Comparison of ENCODE assay signal across 23 mouse cellular contexts in the genomic region with DNA sequence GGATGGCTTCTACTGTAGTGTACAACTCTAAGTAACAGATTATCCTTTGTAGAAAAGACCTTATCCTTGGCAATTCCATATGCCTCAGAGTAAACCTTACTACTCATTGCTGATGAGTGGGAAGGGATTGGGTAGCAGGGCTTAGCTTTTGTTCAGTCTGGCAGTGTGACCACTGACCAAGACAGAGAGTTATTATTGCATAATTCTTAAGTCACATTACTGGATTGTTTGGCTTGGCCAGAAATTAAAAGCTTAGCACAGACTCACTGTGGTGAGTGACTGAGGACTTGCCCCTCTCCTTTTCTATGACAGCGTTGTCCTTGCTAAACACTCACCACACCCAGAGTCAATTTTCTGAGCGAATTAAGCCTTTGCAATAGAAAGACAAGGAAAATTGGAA.
DNase-seq lines count a peak whose midpoint lies in the region; ATAC-seq and TF ChIP-seq lines count a peak whose summit lies in the region.
"Had no signal": no experiment of that assay in that cellular context is flagged by ENCODE, and none has a peak within 500 bp of the region (broad histone marks: within the 10 kb centered on the region; RNA-seq: fewer than 3 reads in every experiment).

No protein-coding gene starts in this region.

- H3K27ac ChIP-seq in heart, embryonic 11.5 days (ENCODE audit: low read depth, low read length) = no peak overlapping the region
- no peak overlapping the region for H3K27ac ChIP-seq in lung, postnatal 0 days (ENCODE audit: low read length)
- no peak overlapping the region for H3K27ac ChIP-seq in hindbrain, embryonic 11.5 days (ENCODE audit: low read depth, low read length)
- H3K27ac ChIP-seq: embryonic facial prominence, embryonic 10.5 days; heart, embryonic 15.5 days; hindbrain, embryonic 10.5 days; hindbrain, postnatal 0 days; limb, embryonic 15.5 days; neural tube, embryonic 13.5 days had no signal

- no peaks in the 10 kb centered on the region for H3K27me3 ChIP-seq in heart, embryonic 11.5 days (ENCODE audit: control insufficient read depth, insufficient read depth, low read length)
- no peaks in the 10 kb centered on the region for H3K27me3 ChIP-seq in lung, postnatal 0 days (replicated peaks; ENCODE audit: insufficient read depth, low read length)
- H3K27me3 ChIP-seq in hindbrain, embryonic 11.5 days (ENCODE audit: control insufficient read depth, insufficient read depth, low read length) = no peaks in the 10 kb centered on the region
- H3K27me3 ChIP-seq: heart, embryonic 15.5 days; limb, embryonic 15.5 days; neural tube, embryonic 13.5 days had no signal

- no peak overlapping the region for H3K4me2 ChIP-seq in heart, embryonic 11.5 days
- no peak overlapping the region for H3K4me2 ChIP-seq in lung, postnatal 0 days (replicated peaks; ENCODE audit: low read depth, low read length)
- no peak overlapping the region for H3K4me2 ChIP-seq in hindbrain, embryonic 11.5 days (replicated peaks; ENCODE audit: low read depth, low read length)
- H3K4me2 ChIP-seq: heart, embryonic 15.5 days; limb, embryonic 15.5 days; neural tube, embryonic 13.5 days had no signal

- H3K9me3 ChIP-seq in heart, embryonic 11.5 days (replicated peaks; ENCODE audit: control insufficient read depth, low read length) = peaks cover 4% of the 10 kb centered on the region; the same call in 1 of the 2 replicates
- no peaks in the 10 kb centered on the region for H3K9me3 ChIP-seq in lung, postnatal 0 days (ENCODE audit: low read length)
- H3K9me3 ChIP-seq in hindbrain, embryonic 11.5 days (ENCODE audit: control insufficient read depth, low read length) = no peaks in the 10 kb centered on the region
- H3K9me3 ChIP-seq: heart, embryonic 15.5 days; limb, embryonic 15.5 days; neural tube, embryonic 13.5 days had no signal

- peak; percentile 38 for DNase-seq in heart, adult 8-10 months (ENCODE audit: low spot score)
- DNase-seq in lung, postnatal 36 days = peak; percentile 16
- DNase-seq in lung, postnatal 0 days (ENCODE audit: low spot score) = no peak
- peak; percentile 63 for DNase-seq in fat pad, adult 2 months (ENCODE audit: extremely low read depth, low read depth, low spot score)
- DNase-seq in urinary bladder, postnatal 25 days (ENCODE audit: low spot score) = no peak
- no peak for DNase-seq in hindbrain, embryonic 11.5 days (ENCODE audit: low spot score)
- DNase-seq: cerebellum, adult 11-12 months; cerebellum, postnatal 10 days; forebrain, postnatal 0 days; gastrocnemius, postnatal 36 days; kidney, adult 11 months; layer of hippocampus, adult 9-11 months; left cerebral cortex, postnatal 4 days; lung, postnatal 4 days; midbrain, embryonic 14.5 days; thymus, postnatal 14 days had no signal

- H3K9ac ChIP-seq in heart, embryonic 11.5 days (ENCODE audit: low read depth, low read length) = no peak overlapping the region
- no peak overlapping the region for H3K9ac ChIP-seq in lung, postnatal 0 days (replicated peaks; ENCODE audit: low read depth)
- no peak overlapping the region for H3K9ac ChIP-seq in hindbrain, embryonic 11.5 days (ENCODE audit: low read depth, low read length)
- H3K9ac ChIP-seq: forebrain, postnatal 0 days; heart, embryonic 15.5 days; limb, embryonic 15.5 days; neural tube, embryonic 13.5 days had no signal

- no peak for TF ChIP-seq CTCF in lung, postnatal 0 days (IDR thresholded peaks at IDR 0.05)

- no peak for TF ChIP-seq EP300 in lung, postnatal 0 days (IDR thresholded peaks at IDR 0.05)

- H3K4me1 ChIP-seq in heart, embryonic 11.5 days (ENCODE audit: control insufficient read depth, insufficient read depth, low read length) = no peaks in the 10 kb centered on the region
- H3K4me1 ChIP-seq in lung, postnatal 0 days (ENCODE audit: insufficient read depth, low read depth, low read length) = 0 out of 2 replicates have a peak, but pooled peaks cover 3% of the 10 kb centered on the region
- H3K4me1 ChIP-seq in hindbrain, embryonic 11.5 days (replicated peaks; ENCODE audit: control insufficient read depth, insufficient read depth, low read length) = no peaks in the 10 kb centered on the region
- H3K4me1 ChIP-seq: heart, embryonic 15.5 days; hindbrain, embryonic 10.5 days; neural tube, embryonic 13.5 days had no signal

- H3K4me3 ChIP-seq in heart, embryonic 11.5 days (ENCODE audit: low read depth, low read length) = no peak overlapping the region
- no peak overlapping the region for H3K4me3 ChIP-seq in lung, postnatal 0 days (ENCODE audit: low read depth, low read length)
- no peak overlapping the region for H3K4me3 ChIP-seq in hindbrain, embryonic 11.5 days (ENCODE audit: low read depth, low read length)
- H3K4me3 ChIP-seq: embryonic facial prominence, embryonic 10.5 days; heart, embryonic 15.5 days; hindbrain, embryonic 10.5 days; limb, embryonic 15.5 days; neural tube, embryonic 13.5 days had no signal

- H3K36me3 ChIP-seq in heart, embryonic 11.5 days (ENCODE audit: control insufficient read depth, insufficient read depth, low read length) = no peaks in the 10 kb centered on the region
- H3K36me3 ChIP-seq in lung, postnatal 0 days (ENCODE audit: insufficient read depth, low read length) = no peaks in the 10 kb centered on the region
- no peaks in the 10 kb centered on the region for H3K36me3 ChIP-seq in hindbrain, embryonic 11.5 days (ENCODE audit: control insufficient read depth, insufficient read depth, low read length)
- H3K36me3 ChIP-seq: embryonic facial prominence, embryonic 10.5 days; heart, embryonic 15.5 days; hindbrain, embryonic 10.5 days; limb, embryonic 15.5 days; neural tube, embryonic 13.5 days had no signal

- ATAC-seq in heart, embryonic 11.5 days (replicated peaks; ENCODE audit: insufficient number of reproducible peaks, low FRiP score, low TSS enrichment) = no peak
- no peak for ATAC-seq in lung, postnatal 0 days
- ATAC-seq in hindbrain, embryonic 11.5 days (ENCODE audit: low FRiP score) = no peak
- ATAC-seq: forebrain, postnatal 0 days; hindbrain, postnatal 0 days had no signal

- WGBS in heart, embryonic 11.5 days (ENCODE audit: insufficient replicate concordance) = 78% methylated on average over 2 of the region's 2 CpGs
- 42% methylated on average over 2 of the region's 2 CpGs for WGBS in lung, postnatal 0 days
- WGBS in hindbrain, embryonic 11.5 days = 88% methylated on average over 2 of the region's 2 CpGs

Comparison
In these comparisons a context has a peak if more than half of its experiments do, and no peak if none do; other contexts are left out.
1. DNase-seq: peak in heart, adult 8-10 months (single experiment), lung, postnatal 36 days (single experiment) and fat pad, adult 2 months (single experiment); none in lung, postnatal 0 days (single experiment), urinary bladder, postnatal 25 days (single experiment) and hindbrain, embryonic 11.5 days (single experiment).